Mouse (Mus musculus): ENCODE results near the gene Gmppb. TPM values are rescaled to one million over a fixed set of nuclear protein-coding genes. Genes with fewer than 3 reads are reported as not detected.

The Gmppb gene
- 10 to 100 TPM; 18.7 to 19.0 TPM for total RNA-seq (2023)

DNA sequence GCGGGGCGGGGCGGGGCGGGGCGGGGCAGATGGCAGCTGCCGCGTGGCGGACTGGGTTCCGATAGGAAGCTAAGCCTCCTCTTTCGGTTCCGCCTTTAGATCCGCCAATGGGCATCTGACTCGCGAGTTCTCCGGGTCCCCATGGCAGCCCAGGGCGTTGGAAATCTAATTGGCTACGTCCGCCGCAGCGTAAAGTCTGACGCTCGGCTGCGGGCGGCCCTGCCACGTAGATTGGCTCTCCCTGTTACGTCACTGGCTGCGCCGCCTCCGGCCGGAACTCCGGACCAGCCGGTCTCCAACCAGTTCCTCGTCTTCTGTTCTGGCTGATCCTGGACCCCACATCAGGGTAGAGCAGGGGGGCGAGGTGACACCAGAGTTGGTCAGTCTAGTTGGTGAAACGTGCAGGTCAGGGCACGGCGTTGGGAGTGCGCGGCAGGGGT is at the start of gene Gmppb:
TSS of gene Gmppb (plus strand) at position 227 of the 440 bp plus-strand sequence.

DNA sequence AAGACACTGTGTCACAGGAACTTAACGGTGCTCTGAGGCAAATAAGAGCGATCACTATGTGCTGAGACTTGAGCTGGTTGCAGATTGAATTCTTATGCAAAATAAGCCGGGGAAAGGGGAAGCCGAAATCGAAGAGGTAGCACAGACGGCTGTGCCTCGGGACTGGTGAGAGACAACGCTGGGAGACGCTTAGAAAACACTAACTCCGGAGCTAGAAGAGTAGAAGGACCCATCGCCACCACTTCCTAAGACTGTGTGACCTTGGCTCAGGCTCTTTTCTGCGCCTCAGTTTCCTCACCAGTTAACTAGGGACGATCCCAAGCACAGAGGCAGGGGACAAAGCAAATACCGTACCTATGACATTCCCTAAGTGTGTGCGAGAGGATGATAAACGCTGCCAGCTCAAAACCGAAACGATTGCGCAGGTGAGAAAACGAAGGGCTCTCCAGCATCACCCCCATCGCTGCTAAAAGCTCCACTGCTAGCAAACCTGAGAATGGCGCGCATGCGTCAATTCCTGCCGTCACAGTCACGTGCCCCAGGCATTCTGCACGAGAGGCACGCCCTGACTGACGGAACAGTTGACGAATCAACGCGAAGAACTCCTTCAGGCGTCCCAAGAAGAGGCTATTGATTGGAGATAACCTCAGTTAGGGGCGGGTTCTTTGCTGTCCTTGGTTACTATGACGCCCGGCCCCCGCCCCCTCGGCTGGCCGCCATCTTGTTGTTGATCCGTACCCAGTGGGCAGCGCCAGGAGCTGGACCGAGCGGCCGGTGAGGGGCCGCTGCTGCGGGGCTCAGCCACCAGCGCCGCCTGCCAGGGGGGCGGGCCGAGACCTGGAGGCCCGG is 46.9 kb upstream of the Gmppb start, which contains the start of gene Ip6k1:
TSS of gene Ip6k1 (plus strand) at position 580 of the 849 bp plus-strand sequence.

DNA sequence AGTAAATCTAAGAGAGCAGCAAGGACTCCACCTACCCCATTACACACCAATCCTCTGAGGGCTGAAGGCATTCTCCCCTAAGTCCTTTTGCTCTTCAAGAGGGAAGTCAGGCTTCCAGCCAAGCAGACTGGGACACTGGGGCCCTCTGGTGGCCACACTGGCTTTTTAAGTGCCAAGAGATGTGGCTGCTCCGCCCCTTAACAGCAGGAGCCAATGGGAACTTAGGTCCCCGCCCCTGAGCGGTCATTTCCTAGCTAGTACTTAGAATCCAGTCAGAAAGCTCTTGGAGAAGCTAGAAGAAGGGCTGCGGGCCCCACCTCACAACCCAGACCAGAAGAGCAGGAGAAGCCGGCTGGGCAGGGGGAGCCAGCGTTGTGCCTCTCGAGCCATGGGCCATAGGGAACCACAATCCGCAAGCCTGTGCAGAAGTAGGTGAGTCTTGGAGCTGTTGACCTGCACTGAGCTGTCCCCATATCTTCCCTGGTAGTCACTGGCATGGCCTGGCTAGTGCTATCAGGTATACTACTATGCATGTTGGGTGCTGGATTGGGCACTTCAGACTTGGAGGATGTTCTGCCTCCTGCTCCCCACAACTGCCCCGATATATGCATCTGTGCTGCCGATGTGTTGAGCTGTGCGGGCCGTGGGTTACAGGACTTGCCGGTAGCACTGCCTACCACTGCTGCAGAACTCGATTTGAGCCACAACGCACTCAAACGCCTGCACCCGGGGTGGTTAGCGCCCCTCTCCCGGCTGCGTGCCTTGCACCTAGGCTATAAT is 4.0 kb downstream of the Gmppb start, which contains the start of gene Amigo3:
TSS of gene Amigo3 (plus strand) at position 275 of the 780 bp plus-strand sequence.

DNA sequence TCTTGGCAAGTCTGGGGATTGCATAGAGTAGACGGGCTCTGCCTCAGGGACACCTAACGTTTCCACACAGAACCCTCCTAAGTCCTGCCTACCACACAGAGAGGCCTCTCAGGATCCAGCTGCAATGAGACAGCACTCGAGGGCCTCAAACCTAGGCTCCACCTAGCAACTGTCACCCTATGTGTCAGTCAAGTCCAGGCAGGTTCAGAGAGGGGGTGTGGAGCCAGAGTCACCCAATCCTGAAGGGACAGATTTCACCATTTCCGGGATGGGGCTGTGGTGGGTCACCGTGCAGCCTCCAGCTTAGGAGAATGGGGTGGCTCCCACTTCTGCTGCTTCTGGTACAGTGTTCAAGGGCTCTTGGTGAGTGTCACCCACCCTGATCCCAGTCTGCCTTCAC is 31.1 kb downstream of the Gmppb start, which contains the start of gene Mst1:
TSS of gene Mst1 (plus strand) at position 269 of the 400 bp plus-strand sequence.

DNA sequence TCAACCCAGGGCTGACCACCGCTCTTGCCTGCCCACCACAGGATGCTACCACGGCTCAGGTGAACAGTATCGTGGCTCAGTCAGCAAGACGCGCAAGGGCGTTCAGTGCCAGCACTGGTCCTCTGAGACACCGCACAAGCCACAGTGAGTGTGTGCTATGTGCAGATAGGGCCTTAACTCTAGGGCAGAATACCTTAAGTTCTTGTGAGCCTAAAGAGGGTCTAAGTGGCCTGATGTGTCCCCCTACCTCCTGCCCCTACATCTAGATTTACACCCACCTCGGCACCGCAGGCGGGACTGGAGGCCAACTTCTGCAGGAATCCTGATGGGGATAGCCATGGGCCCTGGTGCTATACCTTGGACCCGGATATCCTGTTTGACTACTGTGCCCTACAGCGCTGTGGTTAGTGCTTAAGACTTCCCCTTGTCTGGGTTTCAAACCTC is 34.0 kb downstream of the Gmppb start, which contains the start of gene Rnf123:
TSS of gene Rnf123 (minus strand) at position 359 of the 444 bp plus-strand sequence.

DNA sequence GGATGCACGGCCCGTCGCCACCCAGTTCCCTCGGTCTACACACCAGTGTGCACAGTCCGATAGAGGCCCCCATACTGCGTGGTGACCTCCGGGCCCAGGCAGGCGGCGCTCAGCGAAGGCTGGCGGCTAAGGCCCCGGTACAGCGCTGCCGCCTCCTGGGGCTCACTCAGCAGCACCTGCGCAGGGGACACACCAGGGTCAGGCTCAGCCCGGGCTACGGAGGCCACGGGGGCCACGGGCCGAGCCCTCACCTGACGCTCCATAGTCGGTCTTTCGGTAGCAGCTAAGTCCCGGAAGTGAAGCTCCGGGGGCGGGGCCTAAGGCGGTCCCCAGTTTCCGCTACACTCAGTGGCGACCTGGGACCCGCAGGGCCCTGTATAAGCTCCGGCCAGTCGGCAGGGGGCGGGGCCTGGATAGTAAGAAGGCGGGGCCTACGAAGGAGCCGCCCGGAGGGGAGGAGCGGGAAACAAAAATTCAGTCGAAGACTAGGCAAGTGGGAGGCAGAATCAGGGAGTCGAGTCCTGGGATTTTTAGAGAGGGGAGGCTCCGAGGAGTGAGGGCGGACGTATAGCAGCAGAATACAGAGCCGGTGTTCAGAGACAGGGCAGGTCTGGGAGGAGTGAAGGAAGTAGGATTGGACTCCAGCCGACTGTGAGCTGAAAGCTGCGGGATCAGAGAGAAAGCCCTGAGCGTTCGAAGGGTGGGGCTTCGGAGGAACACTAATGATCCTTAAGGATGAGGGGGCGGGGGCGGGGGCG is 45.3 kb downstream of the Gmppb start, which contains the start of gene Apeh:
TSS of gene Apeh (minus strand) at position 423 of the 758 bp plus-strand sequence.

Other genes starting within 250 kb of the Gmppb start
- 10 to 100 TPM; 60.4 to 61.5 TPM for gene Rbm6, start 176.0 kb upstream of the Gmppb start, total RNA-seq (2023)
- 10 to 100 TPM in 1 of 2 experiments, 1 to 10 TPM in 1; 9.6 to 10.5 TPM for gene Mon1a, start 161.1 kb upstream of the Gmppb start, total RNA-seq (2023)
- 1 to 10 TPM; 1.4 to 2.2 TPM for gene Mst1r, start 142.4 kb upstream of the Gmppb start, total RNA-seq (2023)
- gene Actl11, start 120.8 kb upstream of the Gmppb start, total RNA-seq (2023) = not detected
- gene Camkv, start 113.6 kb upstream of the Gmppb start, total RNA-seq (2023) = not detected
- gene Traip, start 99.1 kb upstream of the Gmppb start, total RNA-seq (2023) = 10 to 100 TPM; 13.1 to 17.7 TPM
- gene Uba7, start 73.7 kb upstream of the Gmppb start, total RNA-seq (2023) = 10 to 100 TPM; 63.0 to 83.7 TPM
- gene Gm20661, start 66.2 kb upstream of the Gmppb start, total RNA-seq (2023) = not detected
- gene Inka1, start 63.4 kb upstream of the Gmppb start, total RNA-seq (2023) = 1 to 10 TPM; 2.4 to 2.7 TPM
- 1 to 10 TPM in 1 of 2 experiments, under 1 TPM in 1; 0.44 to 1.6 TPM for gene Cdhr4, start 56.7 kb upstream of the Gmppb start, total RNA-seq (2023)
- 1 to 10 TPM in 1 of 2 experiments, not detected in 1; 1.1 TPM for gene Gm20662, start 52.9 kb upstream of the Gmppb start, total RNA-seq (2023)
- gene Ip6k1, start 46.7 kb upstream of the Gmppb start, total RNA-seq (2023) = 100 to 1,000 TPM; 105 to 113 TPM
- gene Amigo3, start 3.9 kb downstream of the Gmppb start, total RNA-seq (2023) = 1 to 10 TPM; 3.6 to 4.6 TPM
- under 1 TPM; 0.37 to 0.93 TPM for gene Mst1, start 31.2 kb downstream of the Gmppb start, total RNA-seq (2023)
- gene Rnf123, start 34.1 kb downstream of the Gmppb start, total RNA-seq (2023) = 10 to 100 TPM; 49.7 to 65.9 TPM
- 10 to 100 TPM; 54.8 to 67.8 TPM for gene Apeh, start 45.4 kb downstream of the Gmppb start, total RNA-seq (2023)
- under 1 TPM; 0.68 to 0.94 TPM for gene Bsn, start 141.1 kb downstream of the Gmppb start, total RNA-seq (2023)
- 1 to 10 TPM; 6.3 to 6.9 TPM for gene Dag1, start 214.7 kb downstream of the Gmppb start, total RNA-seq (2023)
- 1 to 10 TPM; 1.0 to 2.8 TPM for gene Nicn1, start 241.2 kb downstream of the Gmppb start, total RNA-seq (2023)
- under 1 TPM in 1 of 2 experiments, not detected in 1; 0.68 TPM for gene Amt, start 247.6 kb downstream of the Gmppb start, total RNA-seq (2023)

All from neutrophil, adult 83 days (primary cell).